Mouse (Mus musculus): Measurements from ENCODE around the gene Rab2b.
"Not testable (repeated sequence)": the region's sequence is repeated elsewhere in the genome, so short reads cannot be mapped to it uniquely, and the experiment has no call there.

DNA sequence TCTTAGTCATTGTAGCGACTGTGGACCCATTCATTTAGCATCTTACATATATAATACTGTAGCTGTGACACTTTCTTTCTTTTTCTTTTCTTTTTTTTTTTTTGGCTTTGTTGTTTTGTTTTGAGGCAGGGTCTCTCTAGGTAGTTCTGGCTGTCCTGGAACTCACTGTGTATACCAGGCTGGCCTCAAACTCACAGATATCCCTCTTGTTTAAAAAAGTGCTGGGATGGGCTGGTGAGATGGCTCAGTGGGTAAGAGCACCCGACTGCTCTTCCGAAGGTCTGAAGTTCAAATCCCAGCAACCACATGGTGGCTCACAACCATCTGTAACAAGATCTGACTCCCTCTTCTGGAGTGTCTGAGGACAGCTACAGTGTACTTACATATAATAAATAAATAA, 24.2 kb upstream of the Rab2b start:
- TF ChIP-seq CTCF (IDR thresholded peaks at IDR 0.05; ENCODE audit: low read depth, low read length); EP300 (IDR thresholded peaks at IDR 0.05; ENCODE audit: insufficient read depth, low read depth, low read length): not testable (repeated sequence)

All from ES-Bruce4 (cell line).